Comparison of ENCODE assay signal across 22 mouse cellular contexts in genomic region chr19:21381696-21382095, GRCm38 (mm10).
DNase-seq lines count a peak whose midpoint lies in the region; ATAC-seq and TF ChIP-seq lines count a peak whose summit lies in the region.
"Had no signal": no experiment of that assay in that cellular context is flagged by ENCODE, and none has a peak within 500 bp of the region (broad histone marks: within the 10 kb centered on the region; RNA-seq: fewer than 3 reads in every experiment).

No protein-coding gene starts in this region.

- intact Hi-C loops in gastrocnemius, adult 2 months (cut with DNase I): no loop called here
- intact Hi-C loops in heart, postnatal 14 days (cut with DNase I): no loop called here

- WGBS in kidney, postnatal 0 days: 43% methylated on average over 2 of the region's 2 CpGs

- H3K4me3 ChIP-seq in gastrocnemius, adult 2 months: peak overlapping the region; percentile 29
- H3K4me3 ChIP-seq in kidney, postnatal 0 days (replicated peaks; ENCODE audit: low read depth, low read length): no peak overlapping the region
- H3K4me3 ChIP-seq: embryonic facial prominence, embryonic 10.5 days; forebrain, embryonic 13.5 days; heart, embryonic 10.5 days; hindbrain, embryonic 13.5 days; intestine, embryonic 15.5 days had no signal

- no peak for TF ChIP-seq CTCF in gastrocnemius, adult 2 months (IDR thresholded peaks at IDR 0.05)
- TF ChIP-seq CTCF in kidney, postnatal 0 days (IDR thresholded peaks at IDR 0.05; ENCODE audit: low read depth): no peak

- H3K9ac ChIP-seq in kidney, postnatal 0 days (ENCODE audit: low read depth, low read length): no peak overlapping the region
- H3K9ac ChIP-seq: forebrain, embryonic 13.5 days; forebrain, postnatal 0 days; hindbrain, embryonic 13.5 days; intestine, embryonic 15.5 days had no signal

- H3K4me1 ChIP-seq in kidney, postnatal 0 days (replicated peaks; ENCODE audit: insufficient read depth, low read length): no peaks in the 10 kb centered on the region
- H3K4me1 ChIP-seq: embryonic facial prominence, embryonic 10.5 days; forebrain, embryonic 13.5 days; heart, embryonic 10.5 days; hindbrain, embryonic 13.5 days; intestine, embryonic 15.5 days had no signal

- H3K27me3 ChIP-seq in kidney, postnatal 0 days (ENCODE audit: insufficient read depth, low read length): no peaks in the 10 kb centered on the region
- H3K27me3 ChIP-seq: forebrain, embryonic 13.5 days; hindbrain, embryonic 13.5 days; intestine, embryonic 15.5 days had no signal

- no peaks in the 10 kb centered on the region for H3K9me3 ChIP-seq in kidney, postnatal 0 days (replicated peaks; ENCODE audit: low read length)
- H3K9me3 ChIP-seq: embryonic facial prominence, embryonic 10.5 days; forebrain, embryonic 13.5 days; heart, embryonic 10.5 days; hindbrain, embryonic 13.5 days; intestine, embryonic 15.5 days had no signal

- H3K36me3 ChIP-seq in kidney, postnatal 0 days (ENCODE audit: insufficient read depth, low read length): no peaks in the 10 kb centered on the region
- H3K36me3 ChIP-seq: embryonic facial prominence, embryonic 10.5 days; heart, embryonic 10.5 days; hindbrain, embryonic 13.5 days; intestine, embryonic 15.5 days had no signal

- no peak for ATAC-seq in kidney, postnatal 0 days (replicated peaks; ENCODE audit: low FRiP score, low read depth)
- ATAC-seq: CD4-positive, CD25-positive, alpha-beta regulatory T cell, adult 4 months; forebrain, embryonic 13.5 days; forebrain, postnatal 0 days; hindbrain, postnatal 0 days; intestine, embryonic 15.5 days had no signal

- H3K4me2 ChIP-seq in kidney, postnatal 0 days (ENCODE audit: low read length): no peak overlapping the region
- H3K4me2 ChIP-seq: forebrain, embryonic 13.5 days; hindbrain, embryonic 13.5 days; intestine, embryonic 15.5 days had no signal

- no peak for DNase-seq in gastrocnemius, adult 2 months
- no peak for DNase-seq in gastrocnemius, adult 18-20 months (ENCODE audit: low spot score)
- peak; percentile 59 for DNase-seq in heart, adult 8-10 months (ENCODE audit: low spot score)
- DNase-seq in heart, postnatal 14 days: no peak
- peak; percentile 15 for DNase-seq in kidney, postnatal 0 days (ENCODE audit: low spot score)
- DNase-seq in kidney, postnatal 14 days: no peak
- DNase-seq in neural tube, embryonic 10.5 days (ENCODE audit: extremely low spot score, low spot score): no peak
- DNase-seq: adrenal gland, adult 2 months; adrenal gland, postnatal 25 days; B cell, adult 2 months; cerebellum, adult 2 months; cerebellum, postnatal 10 days; forebrain, postnatal 0 days; gastrocnemius, postnatal 36 days; kidney, adult 8-10 months had no signal

- H3K27ac ChIP-seq in gastrocnemius, adult 2 months: peak overlapping the region; percentile 84
- no peak overlapping the region for H3K27ac ChIP-seq in kidney, postnatal 0 days
- H3K27ac ChIP-seq: embryonic facial prominence, embryonic 10.5 days; forebrain, embryonic 13.5 days; heart, embryonic 10.5 days; hindbrain, embryonic 13.5 days; hindbrain, postnatal 0 days; intestine, embryonic 15.5 days had no signal

Comparison
In these comparisons a context has a peak if more than half of its experiments do, and no peak if none do; other contexts are left out.
1. DNase-seq: peak in heart, adult 8-10 months (single experiment) and kidney, postnatal 0 days (single experiment); none in gastrocnemius, adult 2 months (single experiment), gastrocnemius, adult 18-20 months (single experiment), heart, postnatal 14 days (0 of 2), kidney, postnatal 14 days (single experiment) and neural tube, embryonic 10.5 days (single experiment).